Mouse (Mus musculus): Measurements from ENCODE around the gene Dbh. TPM values are rescaled to one million over a fixed set of nuclear protein-coding genes. Genes with fewer than 3 reads are reported as not detected.
A peak's percentile ranks its signal among the peaks of the same experiment; 100 is the strongest.

Gene Dbh
- total RNA-seq, 1 experiment from 2014 or later, result not detected

DNA sequence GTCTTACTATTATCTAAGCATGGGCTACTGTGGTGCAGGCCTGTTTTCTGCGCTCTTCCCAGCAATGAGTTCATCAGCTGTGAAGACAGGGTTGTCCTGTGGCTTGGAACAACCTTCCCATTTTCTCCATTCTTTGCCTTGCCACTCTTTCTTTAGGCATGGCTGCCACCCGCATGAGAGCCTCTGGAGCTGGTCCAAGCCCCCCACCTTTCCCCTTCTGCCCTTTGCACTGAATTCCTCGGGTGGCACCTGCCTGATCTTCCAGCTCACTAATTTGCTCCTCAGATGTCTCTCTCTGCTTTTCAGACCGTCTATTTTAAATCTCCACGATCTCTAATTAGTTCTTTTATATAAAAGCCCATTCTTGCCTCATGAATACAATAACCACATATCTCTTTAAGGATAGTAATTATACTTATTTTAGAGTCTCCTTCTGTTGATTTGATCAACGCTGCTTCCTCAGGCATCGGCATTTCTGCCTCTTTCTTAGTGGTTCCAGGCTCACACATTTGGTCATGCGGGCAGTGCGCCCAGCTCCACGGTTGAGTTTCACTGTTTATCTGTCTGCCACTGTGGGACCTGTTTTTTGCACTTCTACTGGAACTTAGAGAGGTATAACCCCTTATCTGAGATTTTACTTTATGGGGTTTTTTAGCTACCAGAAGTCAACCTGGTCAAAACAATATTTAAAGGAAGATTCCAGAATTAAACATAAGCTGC is 10.4 kb upstream of the Dbh start:
- no peak for ATAC-seq (replicated peaks in 1 of 2; ENCODE audit: insufficient read depth in 1 of 2, low FRiP score in 2 of 2, low TSS enrichment in 1 of 2, low read depth in 1 of 2, poor library complexity in 2 of 2, severe bottlenecking in 2 of 2)

DNA sequence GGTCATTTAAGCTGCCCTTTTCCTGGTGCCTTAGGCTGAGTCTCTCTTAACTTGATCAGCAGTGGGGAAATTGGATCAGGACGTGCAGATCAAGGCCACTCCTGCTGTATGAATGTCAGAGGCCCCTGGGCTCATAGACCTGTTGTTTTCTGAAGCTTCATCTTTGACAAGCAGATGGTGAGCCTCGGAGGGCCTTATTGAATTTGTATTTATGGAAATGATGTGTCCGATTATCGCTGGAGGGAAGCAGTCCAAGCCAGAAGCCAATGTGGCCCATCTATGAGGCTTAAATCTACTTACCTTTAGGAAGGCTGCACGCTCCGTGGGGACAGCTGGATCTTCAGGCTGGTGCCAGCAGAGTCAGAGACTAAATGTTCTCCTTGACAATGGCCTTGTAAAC is 8.4 kb upstream of the Dbh start:
- no peak for ATAC-seq (replicated peaks in 1 of 2; ENCODE audit: insufficient read depth in 1 of 2, low FRiP score in 2 of 2, low TSS enrichment in 1 of 2, low read depth in 1 of 2, poor library complexity in 2 of 2, severe bottlenecking in 2 of 2)

DNA sequence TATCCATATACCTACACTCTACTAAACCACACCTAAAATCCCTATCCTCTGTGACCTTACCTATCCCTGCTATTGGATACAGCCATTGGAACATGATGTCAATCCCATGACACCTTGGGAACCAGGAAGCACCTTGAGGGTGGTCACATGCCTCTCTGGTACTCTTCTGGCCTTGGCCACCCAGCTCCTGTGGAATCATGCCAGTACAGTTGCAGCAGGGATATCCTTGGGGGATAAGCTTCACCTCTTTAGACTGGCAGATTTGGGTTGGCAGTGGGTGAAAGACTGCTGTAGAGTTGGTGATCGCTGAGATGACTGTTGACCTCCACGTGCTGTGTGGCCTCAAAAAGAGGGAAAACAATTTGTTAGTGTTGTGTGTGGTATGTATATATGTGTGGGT is 3.5 kb upstream of the Dbh start:
- ATAC-seq (replicated peaks in 1 of 2; ENCODE audit: insufficient read depth in 1 of 2, low FRiP score in 2 of 2, low TSS enrichment in 1 of 2, low read depth in 1 of 2, poor library complexity in 2 of 2, severe bottlenecking in 2 of 2), result no peak

DNA sequence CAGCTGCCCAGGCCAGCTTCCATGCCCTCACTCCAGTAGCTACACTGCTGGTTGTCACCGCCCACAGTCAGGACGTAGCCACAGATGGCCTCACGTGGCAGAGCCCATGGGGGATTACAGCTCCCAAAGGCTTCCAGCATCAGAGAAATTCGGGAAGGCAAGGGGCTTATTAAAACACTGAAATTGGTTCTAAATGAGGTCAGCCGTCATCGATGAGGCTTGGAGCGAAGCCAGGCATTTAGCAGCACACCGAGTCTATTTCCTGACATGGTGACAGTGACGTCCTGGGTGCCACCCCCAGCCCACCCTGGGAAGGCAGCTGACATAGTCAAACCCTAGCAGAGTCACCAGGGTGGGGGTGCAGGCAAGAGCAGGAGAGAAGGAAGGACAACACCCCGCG is 2.4 kb upstream of the Dbh start:
- no peak for ATAC-seq (replicated peaks in 1 of 2; ENCODE audit: insufficient read depth in 1 of 2, low FRiP score in 2 of 2, low TSS enrichment in 1 of 2, low read depth in 1 of 2, poor library complexity in 2 of 2, severe bottlenecking in 2 of 2)

DNA sequence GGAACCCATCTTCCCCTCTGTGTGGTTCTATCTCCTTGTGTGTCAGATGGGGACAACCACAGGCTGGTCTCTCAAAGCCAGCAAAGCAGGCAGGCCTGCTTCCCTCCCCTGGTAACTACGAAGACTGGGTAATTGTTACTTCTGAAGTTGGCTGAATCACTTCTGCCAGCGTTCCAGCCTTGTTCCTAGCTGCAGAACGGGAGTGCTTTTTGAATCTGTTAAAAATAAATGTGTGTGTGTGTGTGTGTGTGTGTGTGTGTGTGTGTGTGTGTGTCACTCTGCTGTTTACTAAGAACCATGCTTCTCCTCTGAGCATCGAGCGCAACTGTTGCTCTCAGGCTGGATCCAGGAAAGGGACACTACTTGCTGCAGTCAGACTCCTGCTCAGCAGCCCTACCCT is 1.2 kb upstream of the Dbh start:
- no peak for ATAC-seq (replicated peaks in 1 of 2; ENCODE audit: insufficient read depth in 1 of 2, low FRiP score in 2 of 2, low TSS enrichment in 1 of 2, low read depth in 1 of 2, poor library complexity in 2 of 2, severe bottlenecking in 2 of 2)

DNA sequence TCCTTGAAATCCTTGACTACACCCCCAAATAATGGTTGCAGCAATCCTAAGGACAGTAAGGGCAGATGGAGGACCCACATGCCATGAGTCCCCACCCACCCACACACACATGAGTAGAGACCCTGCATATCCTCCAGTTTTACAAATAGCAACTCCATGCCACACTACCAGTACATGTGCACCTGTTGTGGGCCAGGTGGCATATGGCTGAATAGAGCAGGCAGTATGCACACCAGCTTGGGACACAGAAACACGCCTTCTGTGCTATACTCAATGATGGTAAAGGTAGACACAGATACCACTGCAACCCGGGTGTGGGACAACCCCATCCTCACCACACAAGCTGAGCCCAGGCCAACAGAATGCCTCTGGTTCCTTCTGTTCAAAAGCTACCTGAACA is 1.0 kb downstream of the Dbh start:
- ATAC-seq (replicated peaks in 1 of 2; ENCODE audit: insufficient read depth in 1 of 2, low FRiP score in 2 of 2, low TSS enrichment in 1 of 2, low read depth in 1 of 2, poor library complexity in 2 of 2, severe bottlenecking in 2 of 2), result no peak

DNA sequence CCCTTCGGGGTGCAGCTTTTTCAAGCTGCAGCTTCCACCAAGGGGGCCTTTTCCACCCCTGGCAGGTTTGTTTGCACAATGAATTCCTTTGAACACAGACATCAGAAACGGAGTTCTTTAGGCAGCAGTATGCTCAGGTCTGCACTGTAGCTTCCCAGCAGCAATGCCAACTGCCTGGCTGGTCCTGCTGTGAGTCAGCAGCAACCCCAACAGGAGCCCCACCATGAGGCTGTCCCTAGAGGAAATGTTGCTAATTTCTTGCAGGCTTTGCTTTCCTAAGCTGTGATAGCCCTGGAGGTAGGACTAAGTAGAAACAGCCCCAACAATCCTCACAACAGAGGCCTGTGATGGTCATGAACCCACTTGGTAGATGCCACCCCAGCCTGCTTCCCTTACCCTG is 2.0 kb downstream of the Dbh start:
- peak in 1 of 2 experiments; percentile 55; a peak in 2 of 4 replicates for ATAC-seq (replicated peaks in 1 of 2; ENCODE audit: insufficient read depth in 1 of 2, low FRiP score in 2 of 2, low TSS enrichment in 1 of 2, low read depth in 1 of 2, poor library complexity in 2 of 2, severe bottlenecking in 2 of 2)

DNA sequence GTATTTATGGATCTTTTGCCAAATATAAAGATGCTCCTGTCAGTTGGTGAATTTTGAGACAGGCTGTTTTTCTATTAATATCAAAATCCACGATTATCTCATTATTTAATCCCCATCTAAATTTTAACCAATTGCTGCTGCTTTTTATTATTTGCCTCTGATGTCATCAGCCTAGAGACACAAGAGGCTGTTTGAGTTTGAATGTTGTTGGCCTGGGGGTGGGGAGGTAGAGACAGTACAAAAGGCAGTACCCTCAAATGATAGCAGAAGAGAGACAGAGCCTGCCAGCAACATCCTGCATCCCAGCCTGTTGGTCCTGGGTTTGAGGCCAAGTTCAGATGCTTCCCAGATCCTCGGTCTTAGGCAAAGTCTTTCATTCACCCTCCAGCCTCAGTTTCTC is 9.2 kb downstream of the Dbh start:
- no peak for ATAC-seq (replicated peaks in 1 of 2; ENCODE audit: insufficient read depth in 1 of 2, low FRiP score in 2 of 2, low TSS enrichment in 1 of 2, low read depth in 1 of 2, poor library complexity in 2 of 2, severe bottlenecking in 2 of 2)

DNA sequence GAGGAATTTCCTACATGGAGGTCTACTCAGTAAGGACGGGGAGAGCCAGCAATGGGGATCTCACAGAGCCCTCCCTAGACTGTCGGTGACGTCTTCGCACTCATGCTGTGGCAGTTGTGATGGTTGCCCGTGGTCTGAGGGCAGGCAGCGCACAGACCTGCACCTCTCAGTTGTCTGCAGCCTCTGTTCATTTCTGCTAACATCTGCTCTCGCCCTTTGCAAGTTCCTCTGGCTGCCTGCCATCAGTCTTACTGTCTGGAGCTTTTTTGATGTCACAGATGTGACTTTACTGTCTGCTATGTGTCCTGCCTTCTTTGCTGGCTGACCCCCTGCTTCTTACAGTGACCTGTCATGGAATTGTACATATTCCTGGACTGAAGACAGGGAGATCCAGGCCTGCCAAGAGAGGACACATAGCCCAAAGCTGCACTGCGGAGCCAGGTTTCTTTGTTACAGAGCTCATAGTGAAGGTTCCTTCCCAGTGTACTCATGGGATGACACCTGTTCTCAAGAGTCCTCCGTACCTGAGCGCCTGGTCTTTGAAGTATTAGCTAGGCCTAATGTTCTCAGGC is 10.7 kb downstream of the Dbh start:
- no peak for ATAC-seq (replicated peaks in 1 of 2; ENCODE audit: insufficient read depth in 1 of 2, low FRiP score in 2 of 2, low TSS enrichment in 1 of 2, low read depth in 1 of 2, poor library complexity in 2 of 2, severe bottlenecking in 2 of 2)

DNA sequence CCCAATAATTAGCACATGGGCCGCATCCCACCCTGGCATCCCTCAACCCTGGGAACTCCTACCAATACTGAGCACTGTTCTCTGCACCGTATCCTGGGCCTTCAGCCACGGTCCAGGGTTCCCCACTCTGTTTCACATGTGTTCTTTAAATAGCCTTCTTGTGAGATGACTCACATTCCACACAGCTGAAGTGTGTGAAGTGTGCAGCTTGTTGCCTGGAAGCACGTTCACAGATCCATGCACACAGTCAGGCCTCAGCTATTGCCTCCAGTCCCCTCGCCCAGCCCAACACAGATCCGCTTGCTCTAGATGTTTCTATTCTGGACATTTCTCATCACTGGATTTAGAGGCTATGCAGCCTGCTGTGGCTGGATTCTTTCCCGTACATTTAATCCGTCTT is 14.1 kb downstream of the Dbh start:
- no peak for ATAC-seq (replicated peaks in 1 of 2; ENCODE audit: insufficient read depth in 1 of 2, low FRiP score in 2 of 2, low TSS enrichment in 1 of 2, low read depth in 1 of 2, poor library complexity in 2 of 2, severe bottlenecking in 2 of 2)

DNA sequence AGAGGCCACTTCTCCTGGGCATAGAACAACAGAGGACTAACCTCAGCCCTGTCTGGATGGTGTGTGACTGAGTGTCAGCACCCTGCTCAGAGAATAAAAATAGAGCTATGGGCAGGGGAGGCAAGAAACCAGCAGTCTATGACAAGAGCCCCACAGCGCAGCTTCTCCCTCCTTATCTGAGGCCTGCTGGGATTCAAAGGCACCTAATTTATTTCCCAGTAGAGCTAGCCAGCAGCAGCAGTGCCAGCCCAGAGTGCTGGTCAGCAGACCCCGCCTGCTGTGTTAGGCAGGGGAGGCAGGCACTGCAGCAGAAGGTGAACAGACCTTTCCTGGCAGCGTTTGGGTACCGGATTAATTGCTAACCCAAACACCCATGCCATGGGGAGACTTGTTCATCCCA is 16.9 kb downstream of the Dbh start:
- ATAC-seq (replicated peaks in 1 of 2; ENCODE audit: insufficient read depth in 1 of 2, low FRiP score in 2 of 2, low TSS enrichment in 1 of 2, low read depth in 1 of 2, poor library complexity in 2 of 2, severe bottlenecking in 2 of 2), result no peak

DNA sequence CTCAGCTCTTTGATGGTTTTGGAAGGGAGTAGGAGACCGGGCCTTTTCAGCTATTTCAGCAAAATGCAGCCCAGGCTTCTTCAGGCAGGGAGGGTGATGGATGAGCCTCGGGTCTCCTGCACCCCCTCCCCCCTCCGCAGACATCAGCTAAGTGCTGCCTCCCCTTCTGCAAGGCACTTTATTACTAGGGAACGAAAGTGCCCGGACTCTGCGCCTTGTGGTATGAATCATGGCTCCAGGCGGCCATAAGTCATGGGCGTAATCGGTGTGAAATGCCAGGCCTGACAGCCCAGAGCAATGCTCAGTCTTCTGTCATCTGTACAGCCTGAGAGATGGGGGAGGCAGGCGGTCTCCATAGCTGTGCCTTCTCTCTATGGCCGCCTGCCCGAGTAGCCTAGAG is 18.7 kb downstream of the Dbh start:
- ATAC-seq (replicated peaks in 1 of 2; ENCODE audit: insufficient read depth in 1 of 2, low FRiP score in 2 of 2, low TSS enrichment in 1 of 2, low read depth in 1 of 2, poor library complexity in 2 of 2, severe bottlenecking in 2 of 2), result no peak

DNA sequence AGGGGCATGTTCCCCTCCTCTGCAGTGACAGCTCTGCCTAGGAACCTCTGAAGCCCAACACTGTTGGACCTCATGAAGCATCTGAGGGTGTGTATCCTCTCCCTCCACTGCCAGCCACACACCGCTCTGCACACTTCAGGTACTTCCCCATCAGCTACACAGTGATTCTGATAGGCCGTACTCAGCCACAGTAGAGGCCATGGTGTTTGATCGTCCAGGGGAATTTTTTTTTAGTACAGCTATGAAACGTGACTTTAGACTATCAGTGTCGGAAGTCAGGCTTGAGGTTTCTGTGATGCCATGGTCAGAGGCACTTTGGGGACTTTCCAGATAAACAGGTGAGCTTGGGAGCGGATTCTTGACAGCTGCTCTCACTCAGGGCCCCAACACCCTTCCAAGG is 22.5 kb downstream of the Dbh start:
- ATAC-seq (replicated peaks in 1 of 2; ENCODE audit: insufficient read depth in 1 of 2, low FRiP score in 2 of 2, low TSS enrichment in 1 of 2, low read depth in 1 of 2, poor library complexity in 2 of 2, severe bottlenecking in 2 of 2), result peak; percentile 47 to 55; a peak in 2 of 4 replicates

DNA sequence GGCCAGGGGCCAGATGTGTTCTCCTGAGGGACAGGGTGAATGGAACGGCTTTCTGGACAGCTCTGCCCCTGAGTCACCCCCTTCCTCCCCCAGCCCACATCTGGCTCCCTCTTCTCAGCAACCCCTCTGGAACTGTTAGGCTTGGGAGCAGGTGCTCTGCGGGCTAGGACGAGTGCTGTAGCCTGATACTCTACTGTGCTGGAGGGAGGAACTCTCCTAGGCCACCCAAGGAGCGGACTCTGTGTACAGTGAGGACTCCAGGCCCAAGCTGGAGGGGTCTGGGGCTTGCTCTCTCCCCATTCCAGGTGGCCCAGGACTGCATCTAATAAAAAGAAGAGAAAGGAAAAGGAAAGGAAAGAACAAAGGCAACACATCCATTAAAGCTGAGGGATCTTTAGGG is 25.0 kb downstream of the Dbh start:
- ATAC-seq (replicated peaks in 1 of 2; ENCODE audit: insufficient read depth in 1 of 2, low FRiP score in 2 of 2, low TSS enrichment in 1 of 2, low read depth in 1 of 2, poor library complexity in 2 of 2, severe bottlenecking in 2 of 2), result no peak

DNA sequence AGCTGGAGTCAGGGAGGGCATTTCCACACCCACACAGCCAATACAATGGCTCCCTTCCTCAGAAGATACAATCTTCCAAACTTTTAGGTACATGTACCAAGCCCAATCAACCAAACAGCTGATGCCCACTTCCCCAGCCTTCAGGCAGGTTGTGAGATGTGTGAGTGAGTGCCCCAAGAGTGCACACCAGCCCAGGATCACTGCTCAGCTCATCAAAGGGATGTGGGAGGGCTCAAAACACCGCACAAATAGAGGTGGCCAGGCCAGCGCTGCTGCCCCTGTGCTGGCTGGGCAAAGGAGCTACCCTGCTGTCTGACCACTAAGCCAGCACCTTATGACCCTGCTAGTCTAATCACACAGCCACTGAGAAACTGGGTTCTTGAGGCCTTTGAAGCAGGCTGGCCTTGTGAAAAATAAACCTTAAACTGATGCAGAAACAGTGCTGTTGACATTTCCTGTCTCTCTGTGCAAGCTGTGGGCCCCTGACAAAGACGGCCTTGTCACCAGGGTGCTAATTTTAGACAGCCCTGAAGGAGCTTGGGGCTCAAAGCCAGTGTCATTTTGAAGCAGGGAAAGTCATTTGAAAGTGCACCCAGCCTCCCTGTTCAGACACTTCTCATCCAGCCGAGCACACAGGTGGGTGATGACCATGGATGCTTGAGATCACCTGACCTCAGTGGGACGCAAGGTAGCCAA is 33.7 kb downstream of the Dbh start:
- peak in 1 of 2 experiments; percentile 60; a peak in 1 of 4 replicates for ATAC-seq (replicated peaks in 1 of 2; ENCODE audit: insufficient read depth in 1 of 2, low FRiP score in 2 of 2, low TSS enrichment in 1 of 2, low read depth in 1 of 2, poor library complexity in 2 of 2, severe bottlenecking in 2 of 2)

DNA sequence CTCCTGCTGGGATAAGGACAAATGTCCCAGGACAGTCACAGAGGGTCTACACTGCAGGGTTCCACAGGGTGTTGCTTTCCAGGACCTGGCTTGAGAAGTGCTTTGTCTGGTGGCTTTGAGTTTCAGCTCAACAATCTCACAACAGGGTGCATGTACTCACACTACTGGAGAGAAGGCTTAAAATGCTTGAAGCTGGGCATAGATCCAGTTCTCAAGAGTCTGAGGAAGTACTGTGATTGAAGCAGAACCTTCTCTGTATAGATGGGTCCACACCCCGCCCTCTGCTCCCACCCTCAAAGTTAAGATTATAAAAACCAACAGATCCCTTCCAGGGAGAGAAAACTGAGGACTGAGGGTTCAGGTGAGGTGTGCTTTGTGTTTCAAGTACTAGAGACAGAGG is 35.6 kb downstream of the Dbh start:
- no peak for ATAC-seq (replicated peaks in 1 of 2; ENCODE audit: insufficient read depth in 1 of 2, low FRiP score in 2 of 2, low TSS enrichment in 1 of 2, low read depth in 1 of 2, poor library complexity in 2 of 2, severe bottlenecking in 2 of 2)

DNA sequence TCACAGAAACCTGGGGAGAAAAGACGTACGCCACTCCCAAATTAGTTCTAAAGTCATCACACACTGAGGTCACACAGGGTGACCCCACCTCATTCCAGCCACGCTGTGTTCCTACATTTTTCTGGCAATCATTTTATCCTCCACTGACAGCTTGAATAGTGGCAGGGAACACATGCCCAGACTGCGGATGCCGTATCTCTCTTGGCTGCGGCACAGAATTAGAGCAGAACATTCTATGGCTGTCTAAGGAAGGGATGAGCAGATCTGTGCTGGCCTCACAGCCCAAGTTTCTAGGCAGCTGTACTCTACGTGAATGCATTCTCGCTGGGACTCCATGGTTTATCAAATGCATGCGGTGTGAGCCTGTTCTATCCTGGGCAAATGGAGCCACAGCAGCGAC is 40.6 kb downstream of the Dbh start:
- no peak for ATAC-seq (replicated peaks in 1 of 2; ENCODE audit: insufficient read depth in 1 of 2, low FRiP score in 2 of 2, low TSS enrichment in 1 of 2, low read depth in 1 of 2, poor library complexity in 2 of 2, severe bottlenecking in 2 of 2)

DNA sequence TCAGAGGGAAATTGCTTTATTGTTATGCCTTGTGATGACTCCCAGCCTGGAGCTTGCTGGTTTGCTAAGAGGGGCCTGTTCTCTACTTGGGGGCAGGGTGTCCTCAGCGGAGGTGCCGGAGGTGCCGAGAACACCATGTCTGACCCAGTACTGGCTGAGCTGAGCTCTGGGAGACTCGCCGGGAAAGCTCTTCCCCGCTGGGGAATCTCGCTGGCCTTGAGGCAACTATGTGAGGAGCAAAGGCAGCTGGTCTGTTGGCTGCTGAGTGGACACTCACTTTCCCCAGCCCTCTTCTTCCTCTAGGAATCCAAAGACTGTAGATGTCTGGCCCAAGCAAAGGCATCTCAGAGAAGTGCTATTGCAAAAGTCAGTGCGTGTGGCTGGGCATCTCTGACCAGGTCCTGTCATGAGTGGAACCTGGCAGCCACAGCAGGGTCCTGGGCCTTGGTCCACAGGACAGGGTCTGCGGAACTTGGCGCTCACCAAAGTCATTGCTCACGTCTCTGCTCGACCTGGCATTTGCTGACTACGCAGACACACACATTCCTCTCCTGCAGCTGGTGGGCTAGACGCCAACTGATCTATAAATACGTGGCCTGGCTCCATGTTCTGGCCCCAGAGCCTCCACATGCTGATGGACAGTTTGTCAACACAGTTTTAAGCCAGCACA is 41.2 kb downstream of the Dbh start:
- no peak for ATAC-seq (replicated peaks in 1 of 2; ENCODE audit: insufficient read depth in 1 of 2, low FRiP score in 2 of 2, low TSS enrichment in 1 of 2, low read depth in 1 of 2, poor library complexity in 2 of 2, severe bottlenecking in 2 of 2)

Data from hematopoietic stem cell, adult 5-6 weeks (primary cell).